Mouse (Mus musculus) heart, postnatal 0 days (tissue): Measurements from ENCODE around the gene Ccnd3.

ENCODE experiments used
- CTCF ChIP-seq: IDR thresholded peaks from 2 replicates; pipeline ENCODE4 v1.5.1; 2016; ENCODE audit warnings: antibody characterized with exemption, control low read depth, low read depth
- EP300 ChIP-seq: IDR thresholded peaks from 2 replicates; pipeline ENCODE4 v1.6.1; 2016; ENCODE audit warnings: antibody characterized with exemption, low read depth

GRCm38 (mm10) chr17:47611661-47611982 lies 106.8 kb downstream of the Ccnd3 start:
- TF ChIP-seq CTCF: no peak
- no peak for TF ChIP-seq EP300
